Mouse (Mus musculus): ENCODE measurements around the gene Smyd1. TPM values are rescaled to one million over a fixed set of nuclear protein-coding genes. Genes with fewer than 3 reads are reported as not detected.

The Smyd1 gene
- total RNA-seq, 2 experiments from 2014 or later: 0.96 to 1.6 TPM

GRCm38 (mm10) chr6:71224184-71224943 lies 97.7 kb downstream of the Smyd1 start:
- no peak for DNase-seq (ENCODE audit: extremely low spot score in 1 of 2, low spot score in 1 of 2)

GRCm38 (mm10) chr6:71221501-71221900 lies 100.5 kb downstream of the Smyd1 start:
- DNase-seq (ENCODE audit: extremely low spot score in 1 of 2, low spot score in 1 of 2): no peak

GRCm38 (mm10) chr6:71212471-71212870 lies 109.6 kb downstream of the Smyd1 start:
- DNase-seq (ENCODE audit: extremely low spot score in 1 of 2, low spot score in 1 of 2): no peak

GRCm38 (mm10) chr6:71211917-71212316 lies 110.1 kb downstream of the Smyd1 start:
- DNase-seq (ENCODE audit: extremely low spot score in 1 of 2, low spot score in 1 of 2): no peak

GRCm38 (mm10) chr6:71208691-71209090 lies 113.3 kb downstream of the Smyd1 start:
- no peak for DNase-seq (ENCODE audit: extremely low spot score in 1 of 2, low spot score in 1 of 2)

GRCm38 (mm10) chr6:71204166-71204565 lies 117.9 kb downstream of the Smyd1 start:
- DNase-seq (ENCODE audit: extremely low spot score in 1 of 2, low spot score in 1 of 2): no peak

GRCm38 (mm10) chr6:71203674-71204073 lies 118.4 kb downstream of the Smyd1 start:
- DNase-seq (ENCODE audit: extremely low spot score in 1 of 2, low spot score in 1 of 2): no peak

GRCm38 (mm10) chr6:71201925-71202324 lies 120.1 kb downstream of the Smyd1 start:
- DNase-seq (ENCODE audit: extremely low spot score in 1 of 2, low spot score in 1 of 2): no peak

- DNase-seq (ENCODE audit: extremely low spot score in 1 of 2, low spot score in 1 of 2): no peak
These were observed 122.4 kb downstream of the Smyd1 start, which contains the start of gene Fabp1 for GRCm38 (mm10) chr6:71199612-71200011. Gene Fabp1 (plus strand): TSS chr6:71199827.

GRCm38 (mm10) chr6:71197636-71198535 lies 124.1 kb downstream of the Smyd1 start:
- DNase-seq (ENCODE audit: extremely low spot score in 1 of 2, low spot score in 1 of 2): no peak

GRCm38 (mm10) chr6:71196107-71196506 lies 125.9 kb downstream of the Smyd1 start:
- no peak for DNase-seq (ENCODE audit: extremely low spot score in 1 of 2, low spot score in 1 of 2)

GRCm38 (mm10) chr6:71193151-71193740 lies 128.8 kb downstream of the Smyd1 start:
- DNase-seq (ENCODE audit: extremely low spot score in 1 of 2, low spot score in 1 of 2): no peak

- DNase-seq (ENCODE audit: extremely low spot score in 1 of 2, low spot score in 1 of 2): no peak
These were observed 131.5 kb downstream of the Smyd1 start for GRCm38 (mm10) chr6:71190501-71190900.

GRCm38 (mm10) chr6:71189578-71189977 lies 132.5 kb downstream of the Smyd1 start:
- no peak for DNase-seq (ENCODE audit: extremely low spot score in 1 of 2, low spot score in 1 of 2)

- DNase-seq (ENCODE audit: extremely low spot score in 1 of 2, low spot score in 1 of 2): no peak
These were observed 137.0 kb downstream of the Smyd1 start for GRCm38 (mm10) chr6:71184941-71185604.

- no peak for DNase-seq (ENCODE audit: extremely low spot score in 1 of 2, low spot score in 1 of 2)
These were observed 141.4 kb downstream of the Smyd1 start for GRCm38 (mm10) chr6:71180596-71180995.

- no peak for DNase-seq (ENCODE audit: extremely low spot score in 1 of 2, low spot score in 1 of 2)
These were observed 149.0 kb downstream of the Smyd1 start for GRCm38 (mm10) chr6:71172812-71173580.

- DNase-seq (ENCODE audit: extremely low spot score in 1 of 2, low spot score in 1 of 2): no peak
These were observed 155.4 kb downstream of the Smyd1 start for GRCm38 (mm10) chr6:71166551-71167169.

- DNase-seq (ENCODE audit: extremely low spot score in 1 of 2, low spot score in 1 of 2): no peak
These were observed 157.6 kb downstream of the Smyd1 start for GRCm38 (mm10) chr6:71164394-71164793.
